Mouse (Mus musculus) kidney, postnatal 0 days (tissue): ENCODE data around the gene Abl1. TPM values are rescaled to one million over a fixed set of nuclear protein-coding genes. Genes with fewer than 3 reads are reported as not detected.

Experiments
- ATAC-seq: fragments of 200-750 bp; cut with Nextera tagmentation; replicated peaks from 2 replicates; pipeline ENCODE4 v1.8.0; 2017; ENCODE audit warnings: low read depth, moderate number of reproducible peaks, moderate TSS enrichment, moderate library complexity; ENCODE audit not compliant: low FRiP score
- DNase-seq: peaks from one replicate; pipeline ENCODE4 v3.0.0-alpha.2; 2016; ENCODE audit warnings: low spot score
- H3K27ac ChIP-seq: fragments of 300-500 bp; sonication (generic); 2 replicates; pipeline ENCODE4 v1.5.1; 2014; ENCODE audit warnings: mild to moderate bottlenecking
- H3K27me3 ChIP-seq: fragments of 300-500 bp; sonication (generic); 2 replicates; pipeline ENCODE4 v1.6.1; 2014; ENCODE audit warnings: low read length, mixed read lengths; ENCODE audit not compliant: insufficient read depth
- H3K36me3 ChIP-seq: fragments of 300-500 bp; sonication (generic); 2 replicates; pipeline ENCODE4 v1.6.1; 2014; ENCODE audit warnings: low read length, mixed read lengths; ENCODE audit not compliant: insufficient read depth
- H3K4me1 ChIP-seq: fragments of 300-500 bp; sonication (generic); replicated peaks from 2 replicates; pipeline ENCODE4 v1.6.1; 2014; ENCODE audit warnings: antibody characterized with exemption, low read length, mixed read lengths; ENCODE audit not compliant: insufficient read depth
- H3K4me2 ChIP-seq: fragments of 300-500 bp; sonication (generic); 2 replicates; pipeline ENCODE4 v1.6.1; 2014; ENCODE audit warnings: mild to moderate bottlenecking, low read length, moderate library complexity, mixed read lengths
- H3K4me3 ChIP-seq: fragments of 300-500 bp; sonication (generic); replicated peaks from 2 replicates; pipeline ENCODE4 v1.5.1; 2014; ENCODE audit warnings: low read depth, low read length
- H3K9ac ChIP-seq: fragments of 300-500 bp; sonication (generic); 2 replicates; pipeline ENCODE4 v1.6.1; 2014; ENCODE audit warnings: low read depth, low read length
- H3K9me3 ChIP-seq: fragments of 300-500 bp; sonication (generic); replicated peaks from 2 replicates; pipeline ENCODE4 v1.6.1; 2016; ENCODE audit warnings: low read length, inconsistent platforms, mixed read lengths
- CTCF ChIP-seq: IDR thresholded peaks from 2 replicates; pipeline ENCODE4 v1.5.1; 2016; ENCODE audit warnings: antibody characterized with exemption, low read depth, mild to moderate bottlenecking, moderate library complexity
- WGBS: fragments of 180-500 bp; shearing (Covaris S2); extraction: QIAGEN DNeasy Blood & Tissue Kit; methylation state at CpG from one replicate; pipeline ENCODE4 v1.1.7; 2014; 5-methylcytosine and 5-hydroxymethylcytosine counted together
- polyA plus RNA-seq: library from polyadenylated mRNA; unstranded; fragments of >200 nt; fragmentation: Nextera tagmentation; extraction: Ambion mirVana; gene quantifications from 2 replicates; pipeline ENCODE4 v1.2.1, GENCODE M21; 2015

The Abl1 gene
- polyA plus RNA-seq, 1 experiment from 2014 or later, result 24.1 TPM

DNA sequence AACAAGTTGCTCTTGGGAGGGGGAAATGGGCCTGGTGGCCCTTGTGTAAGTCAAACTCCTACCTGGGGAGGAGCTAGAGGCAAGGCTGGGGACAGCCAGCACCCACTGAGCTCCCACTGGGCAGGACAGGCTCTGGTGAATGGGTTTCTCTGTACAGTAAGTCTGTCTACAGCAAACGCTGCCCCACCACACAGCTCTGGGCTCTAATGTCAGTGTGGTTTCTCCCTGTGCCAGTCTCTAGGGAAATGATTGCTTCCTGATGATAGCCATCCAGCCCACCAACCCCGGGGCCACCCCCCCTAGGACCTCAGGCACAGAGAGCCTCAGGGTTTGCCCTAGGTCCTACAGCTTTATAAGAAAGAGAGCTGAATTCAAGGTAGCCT lies 121.2 kb downstream of the Abl1 start:
- no peak overlapping the region for H3K4me3 ChIP-seq
- DNase-seq (no peak), ATAC-seq (no peak)
- H3K4me2 ChIP-seq, result no peak overlapping the region
- peaks cover 12% of the 10 kb centered on the region for H3K4me1 ChIP-seq
- H3K9me3 ChIP-seq, result no peaks in the 10 kb centered on the region
- 53% methylated on average over 2 of the region's 2 CpGs for WGBS
- H3K9ac ChIP-seq, result no peak overlapping the region
- no peaks in the 10 kb centered on the region for H3K27me3 ChIP-seq
- H3K27ac ChIP-seq, result no peak overlapping the region
- 0 out of 2 replicates have a peak, but pooled peaks cover 6% of the 10 kb centered on the region for H3K36me3 ChIP-seq
- TF ChIP-seq CTCF, result no peak

DNA sequence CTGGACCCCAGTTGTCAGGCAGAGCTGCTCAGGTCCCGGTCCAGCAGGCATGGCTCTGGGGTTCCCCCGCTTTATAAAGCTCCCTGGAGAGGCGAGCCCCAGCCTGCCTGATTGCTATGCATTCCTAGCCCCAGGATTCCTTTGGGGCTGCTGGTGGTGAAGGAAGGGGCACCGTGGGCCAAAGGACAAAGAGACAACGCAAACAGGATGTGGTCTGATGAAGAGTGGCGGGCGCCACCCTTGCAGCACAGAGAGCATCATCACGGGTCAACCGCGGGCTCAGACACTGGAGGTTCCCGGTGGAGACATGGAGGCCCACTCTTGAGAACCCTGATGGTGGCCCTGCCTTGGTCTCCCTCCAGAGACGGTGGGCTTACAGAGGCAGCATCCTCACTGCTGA lies 122.3 kb downstream of the Abl1 start, which contains the start of gene Qrfp:
Gene Qrfp (minus strand): TSS at position 137 of the 400 bp plus-strand sequence.
- no peak for TF ChIP-seq CTCF
- Histone ChIP-seq H3K4me2 (no peak within 1 kb of the TSS), H3K9me3 (no peaks in the 10 kb centered on the region), H3K27me3 (no peaks in the 10 kb centered on the region), H3K36me3 (0 out of 2 replicates have a peak, but pooled peaks cover 4% of the 10 kb centered on the region), H3K4me3 (no peak within 1 kb of the TSS), H3K4me1 (peaks cover 12% of the 10 kb centered on the region), H3K27ac (no peak within 1 kb of the TSS), H3K9ac (no peak within 1 kb of the TSS)
- DNase-seq (no peak), ATAC-seq (no peak)
- 50% methylated on average over 12 of the region's 12 CpGs for WGBS

- H3K27me3 ChIP-seq, result no peaks in the 10 kb centered on the region
- DNase-seq (no peak), ATAC-seq (no peak)
- no peak overlapping the region for H3K27ac ChIP-seq
- H3K4me1 ChIP-seq, result peaks cover 12% of the 10 kb centered on the region
- no peak overlapping the region for H3K4me3 ChIP-seq
- TF ChIP-seq CTCF, result no peak
- no peak overlapping the region for H3K9ac ChIP-seq
- no peak overlapping the region for H3K4me2 ChIP-seq
- no peaks in the 10 kb centered on the region for H3K9me3 ChIP-seq
- 83% methylated on average over 14 of the region's 14 CpGs for WGBS
- H3K36me3 ChIP-seq, result no peaks in the 10 kb centered on the region
Observed at GRCm38 (mm10) chr2:31811086-31811958, 123.1 kb downstream of the Abl1 start.

GRCm38 (mm10) chr2:31813641-31814040 lies 125.5 kb downstream of the Abl1 start:
- TF ChIP-seq CTCF, result no peak
- H3K4me3 ChIP-seq, result no peak overlapping the region
- no peaks in the 10 kb centered on the region for H3K27me3 ChIP-seq
- DNase-seq (no peak), ATAC-seq (no peak)
- H3K4me1 ChIP-seq, result peaks cover 9% of the 10 kb centered on the region
- no peak overlapping the region for H3K4me2 ChIP-seq
- no peak overlapping the region for H3K9ac ChIP-seq
- H3K9me3 ChIP-seq, result no peaks in the 10 kb centered on the region
- H3K27ac ChIP-seq, result no peak overlapping the region
- 86% methylated on average over 4 of the region's 4 CpGs for WGBS
- H3K36me3 ChIP-seq, result no peaks in the 10 kb centered on the region

- ATAC-seq (no peak), DNase-seq (no peak)
- no peak overlapping the region for H3K4me3 ChIP-seq
- 68% methylated on average over 7 of the region's 7 CpGs for WGBS
- H3K9me3 ChIP-seq, result no peaks in the 10 kb centered on the region
- H3K27me3 ChIP-seq, result no peaks in the 10 kb centered on the region
- no peak for TF ChIP-seq CTCF
- H3K4me2 ChIP-seq, result no peak overlapping the region
- H3K9ac ChIP-seq, result no peak overlapping the region
- H3K4me1 ChIP-seq, result peaks cover 6% of the 10 kb centered on the region; the same call in 1 of the 2 replicates
- H3K27ac ChIP-seq, result no peak overlapping the region
- H3K36me3 ChIP-seq, result no peaks in the 10 kb centered on the region
Observed at GRCm38 (mm10) chr2:31814699-31815098, 126.5 kb downstream of the Abl1 start.

GRCm38 (mm10) chr2:31815367-31815766 lies 127.2 kb downstream of the Abl1 start:
- H3K9me3 ChIP-seq, result no peaks in the 10 kb centered on the region
- H3K36me3 ChIP-seq, result no peaks in the 10 kb centered on the region
- TF ChIP-seq CTCF, result peak; percentile 88
- H3K27me3 ChIP-seq, result no peaks in the 10 kb centered on the region
- peaks cover 1% of the 10 kb centered on the region; the same call in 1 of the 2 replicates for H3K4me1 ChIP-seq
- no peak overlapping the region for H3K9ac ChIP-seq
- no peak overlapping the region for H3K4me2 ChIP-seq
- H3K4me3 ChIP-seq, result no peak overlapping the region
- ATAC-seq (peak; percentile 50; the same call in 1 of the 2 replicates), DNase-seq (peak; percentile 77)
- 27% methylated on average over 5 of the region's 5 CpGs for WGBS
- H3K27ac ChIP-seq, result no peak overlapping the region
